Mouse (Mus musculus) WW6 (cell line): ENCODE data around the gene Gp6.
"Not testable (repeated sequence)": the region's sequence is repeated elsewhere in the genome, so short reads cannot be mapped to it uniquely, and the experiment has no call there.

Experiments used
- DNase-seq: peaks from one replicate; pipeline ENCODE4 v3.0.0-alpha.2; 2013; ENCODE audit warnings: low read depth, low spot score

Gp6 gene

DNA sequence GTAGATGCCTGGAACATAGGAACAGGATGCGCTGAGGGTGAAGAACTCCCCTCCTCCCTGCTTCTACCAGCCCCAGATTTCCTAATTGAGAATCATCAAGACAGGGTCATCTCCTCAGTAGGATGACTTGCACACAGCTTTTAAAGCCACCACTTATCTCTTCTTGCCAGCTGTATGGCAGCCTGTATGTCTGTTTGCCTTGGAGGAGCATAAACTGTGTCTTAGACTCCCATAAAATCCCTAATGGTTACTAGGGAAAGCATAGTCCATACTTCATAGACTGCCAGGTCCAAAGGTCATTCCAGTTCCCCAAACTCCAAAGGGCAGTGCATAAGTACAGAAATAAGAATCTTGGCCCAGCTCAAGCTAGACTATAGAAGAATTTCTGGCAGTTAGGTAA, at the start of gene Gp6:
TSS of gene Gp6 (minus strand) at position 15 of the 400 bp plus-strand sequence.
- no peak for DNase-seq

DNA sequence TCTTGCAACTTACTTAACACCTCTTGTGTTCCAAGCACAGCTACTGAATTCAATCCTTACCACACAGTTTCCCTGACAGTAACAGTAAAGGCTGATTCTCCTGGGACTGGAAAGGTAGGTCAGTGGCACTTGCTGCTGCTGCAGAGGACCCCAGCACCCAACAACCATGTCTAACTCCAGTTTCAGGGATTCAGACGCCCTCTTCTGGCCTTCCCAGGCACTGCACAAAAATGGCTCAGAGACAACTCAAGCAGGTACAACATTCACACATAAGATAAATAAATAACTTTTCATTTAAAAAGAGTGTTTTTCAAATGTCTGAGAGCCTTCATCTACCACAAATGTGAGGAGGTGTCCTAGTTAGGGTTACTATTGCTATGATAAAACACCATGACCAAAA, 49.6 kb upstream of the Gp6 start:
- no peak for DNase-seq

DNA sequence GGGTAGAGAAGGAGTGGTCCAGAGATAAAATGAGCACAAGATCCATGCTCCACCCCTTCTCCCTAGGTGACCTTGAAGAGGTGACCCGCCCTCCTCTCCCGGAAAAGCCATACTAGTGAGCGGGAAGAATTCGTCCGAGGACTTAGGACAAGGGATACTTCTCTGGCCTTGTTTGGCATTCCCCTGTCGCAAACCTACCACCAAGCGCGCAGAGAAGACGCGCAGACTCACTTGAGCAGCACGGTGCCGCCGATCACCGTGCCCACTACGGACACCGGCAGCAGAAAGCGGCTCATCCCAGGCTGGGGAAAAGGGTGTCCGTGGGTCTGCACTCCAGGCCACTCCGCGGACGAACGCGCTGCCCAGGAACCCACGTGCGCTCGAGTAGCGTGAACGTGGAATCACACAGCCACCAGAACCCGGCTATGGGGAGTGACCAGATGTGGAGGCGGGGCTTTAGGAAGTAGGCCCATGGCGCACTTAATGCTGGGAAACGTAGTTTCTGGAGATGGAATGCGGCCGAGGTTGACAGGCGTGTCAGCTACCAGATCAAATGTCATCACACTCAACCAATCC, 47.8 kb upstream of the Gp6 start, which contains the start of gene Rdh13:
TSS of gene Rdh13 (minus strand) at position 434 of the 576 bp plus-strand sequence.
- DNase-seq: peak; percentile 76

DNA sequence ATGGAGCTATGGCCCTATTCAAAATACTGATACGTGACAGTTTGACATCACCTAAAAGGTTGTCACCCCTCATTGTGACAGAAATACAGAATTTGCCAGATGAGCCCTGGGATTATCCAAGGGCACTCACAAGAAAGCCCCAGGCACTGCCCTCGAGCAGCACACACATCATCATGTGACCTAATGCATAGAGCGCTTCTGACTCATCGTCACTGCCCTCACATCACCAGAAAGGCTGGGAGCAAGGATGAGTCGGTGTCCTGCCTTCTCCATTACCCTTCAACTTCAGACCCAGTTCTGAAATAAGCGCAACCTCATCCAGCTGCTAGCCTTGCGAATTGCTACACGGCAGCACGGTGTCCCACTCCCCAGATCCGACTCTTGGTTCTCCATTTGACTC, 43.0 kb upstream of the Gp6 start:
- no peak for DNase-seq

DNA sequence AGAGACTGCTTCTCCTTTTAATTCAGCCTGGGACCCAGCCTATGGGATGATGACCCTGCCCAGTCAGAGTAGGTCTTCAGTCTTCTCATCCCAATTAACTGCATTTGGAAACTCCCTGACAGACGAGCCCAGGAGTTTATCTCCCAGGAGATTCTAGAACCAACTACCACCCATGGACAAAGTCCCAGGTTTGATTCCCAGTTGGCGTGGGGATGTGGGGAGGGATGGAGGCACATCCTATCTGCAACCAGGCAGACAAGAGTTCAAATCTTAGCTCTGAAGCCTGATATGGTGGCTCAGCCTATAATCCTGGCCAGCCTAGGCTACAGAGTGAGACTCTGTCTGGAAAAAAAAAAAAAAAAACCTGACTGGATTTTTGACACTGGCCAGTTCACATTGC, 40.2 kb upstream of the Gp6 start:
- no peak for DNase-seq

DNA sequence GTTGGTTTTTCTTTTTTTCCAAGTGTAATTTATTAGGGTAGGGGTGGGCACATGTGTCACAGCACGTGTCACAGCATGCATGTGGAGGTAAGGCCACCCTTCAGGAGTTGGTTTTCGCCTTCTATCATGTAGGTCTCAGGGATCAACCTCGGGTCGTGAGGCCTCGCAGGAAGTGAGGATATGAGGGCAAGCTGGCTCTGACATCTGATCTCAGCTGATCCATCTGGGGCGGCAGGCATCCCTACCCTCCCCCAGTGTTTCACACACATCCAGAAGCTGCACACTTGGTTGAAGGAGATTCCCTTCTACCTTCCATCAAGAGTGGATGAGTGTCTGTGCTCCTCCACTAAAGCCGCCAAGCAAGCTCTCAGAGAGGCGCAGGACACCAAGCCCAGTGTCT, 34.5 kb upstream of the Gp6 start:
- DNase-seq: no peak

DNA sequence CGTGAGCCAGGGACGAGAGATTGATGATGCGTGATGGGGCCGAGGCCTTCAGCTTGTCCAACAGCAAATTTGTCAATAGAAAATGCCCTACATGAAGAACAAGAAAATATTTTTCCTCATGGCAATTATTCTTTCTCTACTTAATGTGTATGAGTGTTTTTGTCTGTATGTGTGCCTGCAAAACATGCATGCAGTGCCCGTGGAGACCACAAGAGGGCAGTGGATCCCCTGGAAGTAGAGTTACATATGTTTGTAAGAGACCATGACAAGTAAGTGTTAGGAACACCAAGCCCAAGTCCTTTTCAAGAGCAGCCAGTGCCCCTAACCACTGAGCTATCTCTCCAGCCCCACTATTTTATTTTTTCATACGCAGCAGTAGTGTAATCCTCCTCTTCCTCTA, 34.0 kb upstream of the Gp6 start:
- DNase-seq: peak; percentile 46

DNA sequence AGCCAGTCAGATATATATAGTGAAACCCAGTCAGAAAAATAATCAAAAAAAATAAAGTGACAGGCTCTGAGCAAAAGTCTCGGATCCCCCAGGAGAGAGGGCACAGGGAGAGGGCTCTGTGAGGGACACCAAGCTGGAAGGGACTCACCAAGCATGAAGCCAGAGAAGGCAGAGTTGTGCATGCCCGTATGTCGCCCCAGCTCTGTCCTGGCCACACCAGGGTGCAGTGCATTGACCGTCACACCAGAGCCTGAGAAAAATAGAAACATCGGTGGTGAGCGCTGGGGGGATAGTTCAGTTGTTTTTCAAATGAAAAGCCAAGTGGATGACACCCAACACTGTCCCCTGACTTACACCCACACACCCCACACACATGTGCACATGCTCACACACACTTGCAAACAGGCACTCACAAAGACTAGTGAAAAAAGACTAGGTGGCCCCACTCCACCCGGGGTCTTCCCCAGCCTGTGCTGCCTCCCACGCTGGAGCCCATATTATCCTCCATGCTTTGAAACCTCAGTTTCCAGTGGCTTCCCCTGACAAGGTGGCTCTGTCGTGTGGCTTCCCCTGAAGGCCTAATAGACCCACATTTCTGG, 32.8 kb upstream of the Gp6 start:
- DNase-seq: no peak

DNA sequence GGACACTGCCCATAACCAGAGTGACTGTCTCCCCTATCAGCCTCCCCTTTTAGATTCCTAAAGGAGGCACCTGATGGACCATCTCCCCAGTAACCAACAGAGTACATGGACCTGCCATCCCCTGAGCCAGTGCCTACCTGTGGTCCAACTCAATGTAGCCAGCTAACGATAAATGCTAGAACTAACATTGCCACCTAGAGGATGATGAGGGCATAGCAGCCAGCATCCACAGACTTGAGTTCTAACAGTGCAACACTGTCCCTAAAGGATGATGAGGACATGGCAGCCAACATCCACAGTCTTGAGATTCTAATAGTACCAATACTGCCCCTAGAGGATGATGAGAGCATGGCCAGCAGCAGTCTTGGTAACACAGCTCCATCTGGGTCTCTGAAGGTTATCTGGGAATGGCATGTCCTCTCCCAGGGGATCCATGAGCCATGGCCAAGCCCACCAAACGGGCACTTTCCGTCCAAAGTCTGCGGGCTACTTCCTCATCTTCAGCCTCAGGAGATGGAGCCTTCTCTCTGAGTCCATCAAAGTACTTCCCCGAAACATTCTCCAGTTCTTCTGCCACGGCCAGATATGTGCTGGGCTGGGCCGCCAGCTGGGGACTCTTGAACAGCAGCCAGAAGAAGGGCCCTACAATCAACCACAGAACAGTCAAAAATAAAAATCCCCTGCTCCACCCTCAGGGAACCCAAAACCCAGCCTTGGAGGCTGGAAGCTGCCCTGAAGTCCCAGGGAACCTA, 29.8 kb upstream of the Gp6 start:
- DNase-seq: peak; percentile 70

DNA sequence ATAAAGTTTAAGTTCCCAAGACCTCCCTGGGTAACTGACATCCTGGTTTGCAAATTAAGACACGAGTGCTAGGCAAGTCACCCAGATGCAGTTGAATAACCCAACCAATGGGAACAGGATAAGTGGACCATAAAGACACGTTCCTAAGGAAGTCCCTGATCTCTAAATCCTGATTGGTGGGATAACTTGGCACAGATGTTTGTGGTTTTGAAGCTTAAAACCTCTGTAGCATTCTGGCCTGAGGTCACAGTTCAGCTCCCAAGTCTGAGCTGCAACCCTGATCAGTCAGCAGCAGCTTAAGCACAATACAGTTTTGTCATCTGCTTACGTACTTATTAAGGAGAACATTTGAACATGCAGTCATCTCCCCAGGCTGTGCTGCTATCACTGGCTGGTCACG, 22.7 kb upstream of the Gp6 start:
- no peak for DNase-seq

DNA sequence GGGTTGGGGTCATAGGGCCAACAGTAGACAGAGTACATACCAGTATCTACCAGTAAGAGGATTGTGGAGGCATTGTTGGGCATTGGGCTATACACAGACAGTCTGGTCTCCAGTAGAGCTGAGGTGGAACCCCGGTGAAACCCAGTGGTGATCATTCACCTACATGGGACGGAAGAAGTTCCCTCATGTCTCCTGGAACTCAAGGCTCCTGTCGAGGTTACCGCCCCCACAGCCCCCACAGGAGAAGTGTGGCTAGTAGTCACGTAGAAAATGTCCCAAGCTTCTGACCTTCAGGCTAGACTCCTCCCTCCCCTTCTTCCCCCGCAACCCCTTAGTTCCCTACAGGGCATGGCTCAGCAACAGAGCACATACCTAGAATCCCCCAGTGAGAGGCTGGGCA, 22.1 kb upstream of the Gp6 start:
- DNase-seq: no peak

DNA sequence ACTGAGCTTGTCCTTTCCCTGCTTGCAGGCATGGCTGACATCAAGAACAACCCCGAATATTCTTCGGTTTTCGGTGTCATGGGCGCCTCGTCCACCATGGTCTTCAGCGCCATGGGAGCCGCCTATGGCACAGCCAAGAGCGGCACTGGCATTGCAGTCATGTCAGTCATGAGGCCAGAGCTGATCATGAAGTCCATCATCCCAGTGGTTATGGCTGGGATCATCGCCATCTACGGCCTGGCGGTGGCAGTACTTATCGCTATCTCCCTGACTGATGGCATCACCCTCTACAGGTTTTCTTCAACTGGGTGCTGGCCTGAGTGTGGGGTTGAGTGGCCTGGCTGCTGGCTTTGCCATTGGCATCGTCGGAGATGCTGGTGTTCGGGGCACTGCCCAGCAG, 14.9 kb upstream of the Gp6 start:
- DNase-seq: not testable (repeated sequence)

DNA sequence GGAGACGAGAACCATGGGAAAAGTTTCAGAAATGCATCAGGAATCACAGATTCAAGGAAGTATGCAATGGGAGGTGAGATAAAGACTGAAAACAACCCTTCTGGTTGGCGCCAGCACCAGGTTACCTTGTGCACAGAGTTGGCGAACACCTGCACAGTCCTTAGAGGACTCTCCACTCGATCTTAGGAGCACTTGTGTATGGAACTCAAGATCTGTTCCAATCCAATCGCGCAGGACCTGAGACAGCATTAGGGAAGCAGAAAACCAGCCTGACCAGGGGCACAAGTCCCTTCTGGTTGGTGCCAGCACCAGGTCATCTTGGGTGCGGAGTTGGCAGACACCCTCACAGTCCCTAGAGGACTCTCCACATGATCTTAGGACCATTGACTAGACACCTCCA, 24.0 kb downstream of the Gp6 start:
- DNase-seq: no peak

DNA sequence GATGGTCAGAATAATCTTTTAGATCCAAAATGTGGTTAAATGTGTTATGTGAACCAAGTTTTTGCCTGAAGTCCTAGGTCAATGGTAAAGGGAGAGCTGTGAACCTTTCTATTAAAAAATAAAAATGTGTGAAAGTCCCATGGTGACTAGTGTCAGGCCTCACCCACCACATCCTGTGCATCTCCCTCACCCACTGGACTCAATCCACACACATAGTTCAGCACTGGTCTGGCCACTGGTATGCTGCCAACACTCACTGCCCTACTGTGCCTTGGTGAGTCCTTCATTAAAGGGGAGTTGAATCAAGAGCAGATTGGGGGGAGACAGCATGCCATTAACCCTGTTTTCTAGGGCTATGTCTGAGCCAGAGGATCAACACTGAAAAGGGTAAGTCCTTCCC, 60.0 kb downstream of the Gp6 start, which contains the start of gene Ncr1:
TSS of gene Ncr1 (plus strand) at position 216 of the 400 bp plus-strand sequence.
- DNase-seq: no peak

DNA sequence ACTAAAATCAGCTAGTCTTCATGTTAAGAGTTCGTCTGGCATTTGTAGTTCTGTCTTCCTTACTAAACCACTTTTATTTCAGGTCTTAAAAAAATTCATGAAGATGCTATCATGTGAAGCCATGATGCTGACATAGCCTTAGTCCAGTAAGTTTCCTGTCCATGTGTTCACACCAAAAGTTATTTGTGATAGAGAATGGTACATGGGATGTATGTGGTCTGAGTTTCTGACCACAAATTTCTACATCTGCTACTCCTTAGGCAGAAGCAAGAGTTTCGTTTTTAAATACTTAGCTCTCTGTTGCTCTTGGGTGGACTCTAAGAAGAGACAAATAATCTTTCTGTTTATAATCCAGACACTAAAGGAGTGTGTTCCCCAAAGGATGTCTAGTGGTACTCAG, 74.2 kb downstream of the Gp6 start:
- no peak for DNase-seq
